Mouse (Mus musculus) cerebellum, adult 2 months (tissue): Measurements from ENCODE around the gene Natd1. TPM values are rescaled to one million over a fixed set of nuclear protein-coding genes. Genes with fewer than 3 reads are reported as not detected.
"Not testable (repeated sequence)": the region's sequence is repeated elsewhere in the genome, so short reads cannot be mapped to it uniquely, and the experiment has no call there.

Experiments
- DNase-seq, 2 experiments: peaks; one replicate each; pipeline ENCODE4 v3.0.0; 2021
- H3K27ac ChIP-seq: fragments of 200-500 bp; 2 replicates; pipeline ENCODE4 v1.5.1; 2012; ENCODE audit warnings: low read length, control low read depth, inconsistent platforms; ENCODE audit not compliant: insufficient read depth
- H3K27me3 ChIP-seq: fragments of 200-500 bp; 2 replicates; pipeline ENCODE4 v1.6.1; 2012; ENCODE audit warnings: inconsistent platforms, mild to moderate bottlenecking, low read length, moderate library complexity; ENCODE audit not compliant: control insufficient read depth, insufficient read depth
- H3K4me1 ChIP-seq: fragments of 200-500 bp; 2 replicates; pipeline ENCODE4 v1.6.1; 2011; ENCODE audit warnings: low read length; ENCODE audit not compliant: control insufficient read depth, insufficient read depth
- H3K4me3 ChIP-seq: fragments of 200-500 bp; replicated peaks from 2 replicates; pipeline ENCODE3; 2011; ENCODE audit warnings: mild to moderate bottlenecking, low read depth, low read length, control low read depth; ENCODE audit not compliant: insufficient read depth
- CTCF ChIP-seq: fragments of 200-500 bp; IDR thresholded peaks from 2 replicates; pipeline ENCODE4 v1.5.1; 2011; ENCODE audit warnings: low read depth, mild to moderate bottlenecking, control low read depth, low read length, moderate library complexity, borderline replicate concordance; ENCODE audit not compliant: insufficient read depth
- POLR2A ChIP-seq: fragments of 200-500 bp; IDR thresholded peaks from 2 replicates; pipeline ENCODE4 v1.6.1; 2011; ENCODE audit warnings: low read length, control low read depth, borderline replicate concordance; ENCODE audit not compliant: insufficient read depth
- WGBS: fragments of 180-500 bp; shearing (Covaris S2); methylation state at CpG from one replicate; pipeline ENCODE4 v1.1.7; 2018; 5-methylcytosine and 5-hydroxymethylcytosine counted together
- polyA plus RNA-seq: library from polyadenylated mRNA; depleted of rRNA; stranded (reverse); fragments of >200 nt; gene quantifications from 2 replicates; pipeline ENCODE4 v1.2.3, GENCODE M21; 2012

The Natd1 gene
- polyA plus RNA-seq, 1 experiment = 16.6 TPM

GRCm38 (mm10) chr11:60879423-60879822 lies 35.1 kb downstream of the Natd1 start:
- no peak for TF ChIP-seq POLR2A
- peak; percentile 78 for TF ChIP-seq CTCF
- WGBS = 1% methylated on average over 11 of the region's 11 CpGs
- Histone ChIP-seq H3K4me3 (peak overlapping the region; percentile 58), H3K27ac (no peak overlapping the region; the same call in 1 of the 2 replicates), H3K27me3 (no peaks in the 10 kb centered on the region), H3K4me1 (peaks cover 6% of the 10 kb centered on the region)
- DNase-seq = peak; percentile 55

- WGBS = under 1% methylated on average over 62 of the region's 62 CpGs
- H3K27ac ChIP-seq = peak within 1 kb of the TSS; percentile 52
- TF ChIP-seq POLR2A (peak; percentile 66; the same call in 1 of the 2 replicates), CTCF (no peak)
- DNase-seq = peak; percentile 93 to 95
- H3K27me3 ChIP-seq = no peaks in the 10 kb centered on the region
- H3K4me1 ChIP-seq = peaks cover 6% of the 10 kb centered on the region
- peak within 1 kb of the TSS; percentile 58 for H3K4me3 ChIP-seq
Observed at GRCm38 (mm10) chr11:60878675-60879294, 35.8 kb downstream of the Natd1 start, which contains the start of gene Tmem11. Gene Tmem11, minus strand, starts transcription at chr11:60879272.

GRCm38 (mm10) chr11:60878056-60878612 lies 36.4 kb downstream of the Natd1 start:
- Histone ChIP-seq H3K4me1 (peaks cover 6% of the 10 kb centered on the region), H3K4me3 (peak overlapping the region; percentile 58), H3K27ac (peak overlapping the region; percentile 18), H3K27me3 (no peaks in the 10 kb centered on the region)
- DNase-seq = peak in 1 of 2 experiments; percentile 58
- 1% methylated on average over 52 of the region's 52 CpGs for WGBS
- no peak for TF ChIP-seq CTCF
- no peak for TF ChIP-seq POLR2A

DNA sequence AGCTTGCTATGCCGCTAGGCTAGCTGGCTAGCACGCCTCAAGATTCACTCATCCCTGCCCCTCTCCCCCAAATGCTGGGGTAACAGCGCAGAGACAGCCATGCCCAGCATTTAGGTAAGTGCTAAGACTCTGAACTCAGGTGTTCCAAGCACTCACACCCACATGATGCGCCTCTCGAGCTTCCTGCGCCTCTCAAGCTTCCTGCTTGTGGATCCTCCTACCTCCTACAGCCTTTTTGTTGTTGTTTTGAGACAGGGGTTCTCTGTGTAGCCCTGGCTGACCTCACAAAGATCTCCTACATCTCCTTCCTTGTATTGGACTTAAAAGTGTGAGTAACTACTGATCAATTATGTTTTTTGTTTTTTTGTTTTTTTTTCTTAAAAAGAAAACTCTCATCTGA lies 41.4 kb downstream of the Natd1 start:
- DNase-seq = no peak
- no peaks in the 10 kb centered on the region for H3K27me3 ChIP-seq
- H3K27ac ChIP-seq = no peak overlapping the region
- TF ChIP-seq POLR2A (no peak), CTCF (no peak)
- WGBS = 85% methylated on average over 6 of the region's 6 CpGs
- H3K4me1 ChIP-seq = peaks cover 8% of the 10 kb centered on the region
- no peak overlapping the region for H3K4me3 ChIP-seq

GRCm38 (mm10) chr11:60871409-60871808 lies 43.1 kb downstream of the Natd1 start:
- 66% methylated on average over 4 of the region's 4 CpGs for WGBS
- Histone ChIP-seq H3K27me3 (no peaks in the 10 kb centered on the region), H3K4me1 (peaks cover 21% of the 10 kb centered on the region), H3K27ac (no peak overlapping the region), H3K4me3 (no peak overlapping the region)
- no peak for DNase-seq
- TF ChIP-seq CTCF = no peak
- no peak for TF ChIP-seq POLR2A

GRCm38 (mm10) chr11:60869471-60869870 lies 45.1 kb downstream of the Natd1 start:
- H3K4me1 ChIP-seq = peaks cover 23% of the 10 kb centered on the region
- DNase-seq = peak in 1 of 2 experiments; percentile 35
- not testable (repeated sequence) for H3K27ac ChIP-seq, H3K4me3 ChIP-seq, H3K27me3 ChIP-seq
- 42% methylated on average over 6 of the region's 6 CpGs for WGBS

- TF ChIP-seq POLR2A = no peak
- no peak for TF ChIP-seq CTCF
- no peak for DNase-seq
- 48% methylated on average over 8 of the region's 8 CpGs for WGBS
- Histone ChIP-seq H3K27ac (no peak overlapping the region), H3K27me3 (no peaks in the 10 kb centered on the region), H3K4me3 (no peak overlapping the region), H3K4me1 (peaks cover 35% of the 10 kb centered on the region)
Observed at GRCm38 (mm10) chr11:60867904-60868303, 46.6 kb downstream of the Natd1 start.

- peaks cover 38% of the 10 kb centered on the region for H3K4me1 ChIP-seq
- 12% methylated on average over 3 of the region's 3 CpGs for WGBS
- H3K27ac ChIP-seq = no peak overlapping the region
- H3K4me3 ChIP-seq = no peak overlapping the region
- no peaks in the 10 kb centered on the region for H3K27me3 ChIP-seq
- TF ChIP-seq CTCF (no peak), POLR2A (no peak)
- peak in 1 of 2 experiments; percentile 56 for DNase-seq
Observed at GRCm38 (mm10) chr11:60867456-60867855, 47.1 kb downstream of the Natd1 start.
